Mouse (Mus musculus): Measurements from ENCODE around the gene Kcns3. TPM values are rescaled to one million over a fixed set of nuclear protein-coding genes. Genes with fewer than 3 reads are reported as not detected.

The Kcns3 gene
- 0.47 and 0.59 TPM in 2 replicates for polyA plus RNA-seq (2015; fragmentation: Nextera tagmentation; extraction: Ambion mirVana)

GRCm38 (mm10) chr12:11151015-11151414, at the start of gene Kcns3:
TSS of gene Kcns3 (minus strand) at chr12:11151056.
- H3K27me3 ChIP-seq (replicated peaks) = peaks cover 43% of the 10 kb centered on the region
- peak within 1 kb of the TSS; percentile 99 for H3K4me2 ChIP-seq
- peaks cover 19% of the 10 kb centered on the region for H3K4me1 ChIP-seq
- H3K27ac ChIP-seq = no peak within 1 kb of the TSS
- peak within 1 kb of the TSS; percentile 56 for H3K4me3 ChIP-seq
- no peaks in the 10 kb centered on the region for H3K9me3 ChIP-seq
- peak within 1 kb of the TSS; percentile 41 for H3K9ac ChIP-seq
- no peak for ATAC-seq (replicated peaks)
- no peaks in the 10 kb centered on the region for H3K36me3 ChIP-seq (replicated peaks)
- WGBS = 22% methylated on average over 15 of the region's 15 CpGs

GRCm38 (mm10) chr12:11198551-11198950, 47.7 kb upstream of the Kcns3 start:
- H3K9ac ChIP-seq = no peak overlapping the region
- 46% methylated on average over 2 of the region's 2 CpGs for WGBS
- H3K27ac ChIP-seq = no peak overlapping the region
- no peaks in the 10 kb centered on the region for H3K27me3 ChIP-seq (replicated peaks)
- 0 out of 2 replicates have a peak, but pooled peaks cover 7% of the 10 kb centered on the region for H3K4me1 ChIP-seq
- H3K4me3 ChIP-seq = no peak overlapping the region
- H3K4me2 ChIP-seq = no peak overlapping the region
- H3K9me3 ChIP-seq = no peaks in the 10 kb centered on the region
- ATAC-seq (replicated peaks) = no peak
- H3K36me3 ChIP-seq (replicated peaks) = no peaks in the 10 kb centered on the region

DNA sequence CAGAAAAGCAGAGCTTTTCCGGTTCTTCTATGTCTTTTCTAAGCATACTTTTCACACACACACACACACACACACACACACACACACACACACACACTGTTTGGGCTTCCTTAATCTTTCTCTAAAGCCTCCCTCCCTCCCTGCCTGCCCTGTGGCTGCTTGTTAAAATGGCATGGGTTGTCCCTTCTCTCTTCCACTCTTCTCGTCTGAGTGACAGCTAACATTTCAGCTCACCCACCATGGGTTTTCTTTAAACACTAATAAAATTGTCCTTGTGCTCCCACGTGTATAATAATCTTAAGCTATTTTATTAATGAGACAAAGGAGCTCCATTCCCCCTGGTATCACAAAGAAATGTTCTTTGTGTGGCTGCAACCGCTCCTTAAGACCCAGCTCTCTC, 47.2 kb upstream of the Kcns3 start:
- 16% methylated on average over 4 of the region's 4 CpGs for WGBS
- peak; percentile 51; the same call in 1 of the 2 replicates for ATAC-seq (replicated peaks)
- Histone ChIP-seq H3K27ac (no peak overlapping the region), H3K9ac (no peak overlapping the region), H3K27me3 (replicated peaks) (no peaks in the 10 kb centered on the region), H3K4me1 (0 out of 2 replicates have a peak, but pooled peaks cover 7% of the 10 kb centered on the region), H3K4me3 (no peak overlapping the region), H3K36me3 (replicated peaks) (no peaks in the 10 kb centered on the region), H3K9me3 (no peaks in the 10 kb centered on the region), H3K4me2 (no peak overlapping the region)

DNA sequence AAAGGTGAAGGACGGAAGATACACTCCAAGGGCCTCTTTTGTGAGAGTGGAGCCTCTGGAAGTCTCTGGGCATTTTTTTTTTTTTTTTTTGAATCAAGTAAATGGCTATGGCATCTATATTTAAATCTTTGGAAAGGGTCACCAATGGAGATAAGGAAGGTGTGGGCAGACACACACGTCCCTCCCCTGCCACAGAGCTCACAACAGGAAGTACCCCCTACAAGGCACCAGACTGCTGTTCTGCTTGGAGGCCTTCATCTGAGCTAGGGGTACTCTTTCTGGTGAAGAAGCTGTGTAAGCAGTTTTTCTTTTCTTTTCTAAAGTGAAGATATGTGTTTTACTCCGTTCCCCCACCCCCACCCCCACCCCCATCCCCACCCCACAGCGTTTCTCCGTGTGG, 46.0 kb upstream of the Kcns3 start:
- no peak overlapping the region for H3K9ac ChIP-seq
- no peak overlapping the region for H3K4me3 ChIP-seq
- H3K27me3 ChIP-seq (replicated peaks) = no peaks in the 10 kb centered on the region
- 0 out of 2 replicates have a peak, but pooled peaks cover 7% of the 10 kb centered on the region for H3K4me1 ChIP-seq
- peak overlapping the region; percentile 46; the same call in 1 of the 2 replicates for H3K4me2 ChIP-seq
- no peak for ATAC-seq (replicated peaks)
- no peak overlapping the region for H3K27ac ChIP-seq
- no peaks in the 10 kb centered on the region for H3K9me3 ChIP-seq
- WGBS = 53% methylated on average over 5 of the region's 5 CpGs
- H3K36me3 ChIP-seq (replicated peaks) = no peaks in the 10 kb centered on the region

GRCm38 (mm10) chr12:11196142-11196597, 45.3 kb upstream of the Kcns3 start:
- H3K36me3 ChIP-seq (replicated peaks) = no peaks in the 10 kb centered on the region
- H3K4me1 ChIP-seq = 0 out of 2 replicates have a peak, but pooled peaks cover 7% of the 10 kb centered on the region
- ATAC-seq (replicated peaks) = peak; percentile 77
- no peaks in the 10 kb centered on the region for H3K9me3 ChIP-seq
- no peak overlapping the region for H3K27ac ChIP-seq
- no peaks in the 10 kb centered on the region for H3K27me3 ChIP-seq (replicated peaks)
- 10% methylated on average over 19 of the region's 19 CpGs for WGBS
- peak overlapping the region; percentile 17 for H3K4me3 ChIP-seq
- H3K4me2 ChIP-seq = peak overlapping the region; percentile 46
- H3K9ac ChIP-seq = no peak overlapping the region

DNA sequence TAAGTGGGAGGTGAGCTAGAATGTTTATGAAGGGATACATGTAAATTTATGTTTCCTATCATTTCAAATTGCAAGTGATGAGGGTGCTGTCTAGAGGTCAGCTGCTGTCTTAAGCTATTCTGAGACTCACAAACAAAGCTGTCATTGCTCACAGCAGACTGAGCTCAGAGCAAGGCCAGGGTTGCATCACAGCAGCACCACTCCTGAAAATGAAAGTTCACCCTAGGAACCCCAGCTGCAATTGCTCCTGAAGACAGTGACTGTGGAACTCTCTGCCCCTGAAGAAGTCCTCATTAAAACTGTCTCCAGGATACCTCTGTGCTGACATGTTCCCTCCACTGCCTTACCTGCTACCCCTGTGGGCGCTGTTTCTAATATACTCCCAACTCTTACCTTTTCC, 44.2 kb upstream of the Kcns3 start:
- Histone ChIP-seq H3K4me3 (no peak overlapping the region), H3K36me3 (replicated peaks) (no peaks in the 10 kb centered on the region), H3K27me3 (replicated peaks) (no peaks in the 10 kb centered on the region), H3K4me1 (0 out of 2 replicates have a peak, but pooled peaks cover 7% of the 10 kb centered on the region), H3K9ac (no peak overlapping the region), H3K27ac (no peak overlapping the region), H3K4me2 (no peak overlapping the region), H3K9me3 (no peaks in the 10 kb centered on the region)
- 86% methylated on average over 1 of the region's 1 CpGs for WGBS
- no peak for ATAC-seq (replicated peaks)

DNA sequence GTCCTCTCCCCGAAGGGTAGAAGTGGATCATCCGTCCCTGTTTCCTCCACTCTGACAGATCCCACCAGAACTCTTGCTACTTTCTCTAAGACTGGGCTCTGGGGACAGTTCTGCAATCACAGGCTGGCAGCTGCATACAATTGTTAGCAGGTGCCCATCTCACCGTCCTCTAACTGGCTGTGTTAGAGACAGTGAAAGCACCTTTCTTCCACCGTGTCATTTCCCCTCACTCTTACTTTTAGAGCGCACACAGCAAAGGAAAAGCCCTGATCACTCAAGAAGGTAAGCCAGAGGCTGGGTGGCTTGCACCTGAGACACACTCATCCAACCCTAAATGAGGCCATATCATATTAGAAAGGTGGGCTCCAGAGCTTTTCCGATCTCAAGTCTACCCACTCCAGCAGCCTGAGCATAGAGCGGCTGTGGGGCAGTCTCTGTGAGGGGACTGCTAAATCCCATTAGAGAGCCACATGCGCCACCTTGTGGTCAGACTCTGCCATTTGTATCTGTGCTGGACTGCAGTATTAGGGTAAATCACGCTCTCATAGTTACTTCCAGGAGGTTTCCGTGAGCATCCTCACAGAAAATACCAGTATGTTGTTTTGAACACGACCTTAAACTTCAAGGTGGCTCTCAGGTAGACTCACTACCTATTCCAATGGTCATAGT, 27.8 kb upstream of the Kcns3 start:
- H3K4me3 ChIP-seq = no peak overlapping the region

GRCm38 (mm10) chr12:11177408-11178394, 26.8 kb upstream of the Kcns3 start:
- no peak overlapping the region for H3K4me3 ChIP-seq
- 0 out of 2 replicates have a peak, but pooled peaks have one; percentile 24 for ATAC-seq (replicated peaks)
- peaks cover 5% of the 10 kb centered on the region; the same call in 1 of the 2 replicates for H3K4me1 ChIP-seq
- WGBS = 59% methylated on average over 5 of the region's 5 CpGs
- H3K27ac ChIP-seq = no peak overlapping the region
- no peak overlapping the region for H3K9ac ChIP-seq
- no peak overlapping the region for H3K4me2 ChIP-seq
- no peaks in the 10 kb centered on the region for H3K36me3 ChIP-seq (replicated peaks)
- no peaks in the 10 kb centered on the region for H3K9me3 ChIP-seq
- no peaks in the 10 kb centered on the region for H3K27me3 ChIP-seq (replicated peaks)

More for the DNA sequence above, 27.8 kb upstream of the Kcns3 start:
- peak overlapping the region; percentile 33 for H3K4me2 ChIP-seq
- no peaks in the 10 kb centered on the region for H3K27me3 ChIP-seq (replicated peaks)
- no peak overlapping the region for H3K9ac ChIP-seq
- ATAC-seq (replicated peaks) = peak; percentile 98
- H3K36me3 ChIP-seq (replicated peaks) = no peaks in the 10 kb centered on the region
- H3K9me3 ChIP-seq = no peaks in the 10 kb centered on the region
- no peak overlapping the region for H3K27ac ChIP-seq
- H3K4me1 ChIP-seq = peaks cover 5% of the 10 kb centered on the region; the same call in 1 of the 2 replicates
- WGBS = 27% methylated on average over 11 of the region's 11 CpGs

GRCm38 (mm10) chr12:11158670-11159069, 7.8 kb upstream of the Kcns3 start:
- H3K9ac ChIP-seq = no peak overlapping the region
- H3K36me3 ChIP-seq (replicated peaks) = no peaks in the 10 kb centered on the region
- no peak overlapping the region for H3K4me3 ChIP-seq
- H3K4me2 ChIP-seq = no peak overlapping the region
- H3K27ac ChIP-seq = no peak overlapping the region
- 79% methylated on average over 3 of the region's 3 CpGs for WGBS
- no peak for ATAC-seq (replicated peaks)
- no peaks in the 10 kb centered on the region for H3K27me3 ChIP-seq (replicated peaks)
- no peaks in the 10 kb centered on the region for H3K9me3 ChIP-seq
- no peaks in the 10 kb centered on the region for H3K4me1 ChIP-seq

DNA sequence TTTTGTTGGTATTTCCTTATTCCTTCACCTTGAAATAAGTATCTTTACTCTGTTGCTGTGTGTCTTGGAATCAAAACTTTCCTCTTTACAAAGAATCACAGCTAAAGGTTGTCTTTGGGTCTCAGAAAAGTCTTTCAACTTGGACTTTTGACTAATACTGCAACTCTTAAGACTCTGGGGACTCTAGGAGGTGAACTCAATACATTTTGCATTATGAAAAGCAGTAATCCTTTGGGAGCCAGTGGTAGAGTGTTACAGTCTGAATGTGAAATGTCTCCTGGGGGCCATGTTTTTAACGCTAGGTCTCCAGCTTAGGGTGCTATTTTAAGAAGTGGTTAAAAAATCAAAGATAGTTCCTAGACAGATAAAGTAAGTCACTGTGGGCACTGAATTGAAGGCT, 4.3 kb upstream of the Kcns3 start:
- WGBS = 92% methylated on average over 1 of the region's 1 CpGs
- H3K27ac ChIP-seq = no peak overlapping the region
- no peaks in the 10 kb centered on the region for H3K36me3 ChIP-seq (replicated peaks)
- no peak for ATAC-seq (replicated peaks)
- peaks cover 4% of the 10 kb centered on the region; the same call in 1 of the 2 replicates for H3K4me1 ChIP-seq
- peaks cover 21% of the 10 kb centered on the region for H3K27me3 ChIP-seq (replicated peaks)
- no peak overlapping the region for H3K9ac ChIP-seq
- no peak overlapping the region for H3K4me2 ChIP-seq
- no peak overlapping the region for H3K4me3 ChIP-seq
- no peaks in the 10 kb centered on the region for H3K9me3 ChIP-seq

DNA sequence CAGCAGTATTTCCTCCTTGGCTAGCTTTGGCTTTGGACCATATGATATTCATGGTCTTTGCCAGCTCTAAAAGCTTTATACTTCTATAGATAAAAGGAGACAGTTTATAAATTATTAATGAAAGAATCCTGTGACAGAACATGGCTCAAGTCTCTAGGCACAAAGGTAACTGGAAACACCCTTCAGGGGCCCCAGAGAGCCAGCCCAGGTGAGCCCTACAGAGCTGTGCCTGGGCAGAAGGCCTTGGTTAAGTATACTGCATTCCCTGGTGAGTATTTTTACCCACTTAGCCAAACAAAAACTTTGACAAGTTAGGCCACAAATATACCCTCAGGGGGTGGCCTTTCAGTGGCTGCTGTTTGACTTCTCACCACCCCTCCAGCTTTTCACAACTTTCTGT, 2.7 kb upstream of the Kcns3 start:
- Histone ChIP-seq H3K9ac (no peak overlapping the region), H3K9me3 (no peaks in the 10 kb centered on the region), H3K27me3 (replicated peaks) (peaks cover 33% of the 10 kb centered on the region), H3K4me3 (no peak overlapping the region), H3K4me2 (no peak overlapping the region), H3K27ac (no peak overlapping the region), H3K4me1 (peaks cover 18% of the 10 kb centered on the region), H3K36me3 (replicated peaks) (no peaks in the 10 kb centered on the region)
- ATAC-seq (replicated peaks) = no peak

Measured in midbrain, embryonic 15.5 days (tissue).